Mouse (Mus musculus) liver, embryonic 14.5 days (tissue): ENCODE results near the gene Mfsd2b.

Experiments used
- CTCF ChIP-seq: IDR thresholded peaks from 2 replicates; pipeline ENCODE4 v1.5.1; 2016; ENCODE audit warnings: antibody characterized with exemption, low read depth, control low read depth
- EP300 ChIP-seq: IDR thresholded peaks from 2 replicates; pipeline ENCODE4 v1.6.1; 2016; ENCODE audit warnings: antibody characterized with exemption, low read depth

DNA sequence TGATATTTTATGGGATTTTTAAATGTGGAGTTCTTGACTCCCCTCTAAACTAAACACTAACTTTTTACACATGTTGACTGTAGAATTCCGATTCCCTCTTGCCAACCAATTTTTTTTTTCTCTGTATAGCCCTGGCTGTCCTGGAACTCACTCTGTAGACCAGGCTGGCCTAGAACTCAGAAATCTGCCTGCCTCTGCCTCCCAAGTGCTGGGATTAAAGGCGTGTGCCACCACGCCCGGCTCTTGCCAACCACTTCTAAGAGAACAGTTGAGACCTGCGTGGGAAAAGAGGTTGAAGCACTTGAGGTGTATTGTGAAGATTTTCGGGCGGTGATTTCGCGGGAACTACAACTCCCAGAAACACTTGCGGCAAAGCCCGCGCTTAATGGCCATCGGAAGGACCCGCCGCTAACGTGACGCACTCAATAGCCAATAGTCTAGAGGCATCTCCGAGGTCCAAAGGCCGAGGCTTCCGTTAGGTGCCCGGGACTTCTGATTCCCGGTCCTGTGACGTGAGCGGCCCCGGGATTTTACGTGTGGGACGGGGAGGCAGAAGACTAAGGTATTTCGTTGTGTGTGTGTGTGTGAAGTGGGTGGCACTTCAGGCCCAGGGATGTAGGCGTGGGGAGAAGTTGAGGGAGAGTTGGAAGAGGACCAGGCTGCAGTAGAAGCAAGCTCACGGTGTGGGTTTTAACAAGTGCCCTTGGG, 31.1 kb downstream of the Mfsd2b start, which contains the start of gene Wdcp:
- TF ChIP-seq CTCF (no peak), EP300 (no peak)
